Mouse (Mus musculus) heart, embryonic 16.5 days (tissue): ENCODE data around the gene Zdhhc17. TPM values are rescaled to one million over a fixed set of nuclear protein-coding genes. Genes with fewer than 3 reads are reported as not detected.

Source experiments
- ATAC-seq: fragments of 200-750 bp; cut with Nextera tagmentation; replicated peaks from 2 replicates; pipeline ENCODE4 v1.8.0; 2017; ENCODE audit warnings: moderate number of reproducible peaks; ENCODE audit not compliant: insufficient read depth, low FRiP score; ENCODE audit errors: extremely low read depth
- H3K27ac ChIP-seq: fragments of 300-500 bp; sonication (generic); 2 replicates; pipeline ENCODE4 v1.5.1; 2014; ENCODE audit warnings: mild to moderate bottlenecking, low read length, control low read depth, moderate library complexity
- H3K27me3 ChIP-seq: fragments of 300-500 bp; sonication (generic); 2 replicates; pipeline ENCODE4 v1.6.1; 2014; ENCODE audit warnings: low read length, mixed read lengths; ENCODE audit not compliant: control insufficient read depth, insufficient read depth
- H3K36me3 ChIP-seq: fragments of 300-500 bp; sonication (generic); 2 replicates; pipeline ENCODE4 v1.6.1; 2014; ENCODE audit not compliant: control insufficient read depth, insufficient read depth
- H3K4me1 ChIP-seq: fragments of 300-500 bp; sonication (generic); 2 replicates; pipeline ENCODE4 v1.6.1; 2014; ENCODE audit warnings: low read length, mixed read lengths; ENCODE audit not compliant: control insufficient read depth, insufficient read depth
- H3K4me2 ChIP-seq: fragments of 300-500 bp; sonication (generic); 2 replicates; pipeline ENCODE4 v1.6.1; 2014; ENCODE audit warnings: low read depth, mild to moderate bottlenecking, control low read depth, low read length
- H3K4me3 ChIP-seq: fragments of 300-500 bp; sonication (generic); 2 replicates; pipeline ENCODE4 v1.5.1; 2014; ENCODE audit warnings: mild to moderate bottlenecking, control low read depth, low read length
- H3K9ac ChIP-seq: fragments of 300-500 bp; sonication (generic); 2 replicates; pipeline ENCODE4 v1.6.1; 2014; ENCODE audit warnings: low read length, control low read depth
- H3K9me3 ChIP-seq: fragments of 300-500 bp; sonication (generic); replicated peaks from 2 replicates; pipeline ENCODE4 v1.6.1; 2016; ENCODE audit warnings: low read length; ENCODE audit not compliant: control insufficient read depth
- WGBS: fragments of 180-500 bp; shearing (Covaris S2); extraction: QIAGEN DNeasy Blood & Tissue Kit; methylation state at CpG from one replicate; pipeline ENCODE4 v1.1.7; 2014; 5-methylcytosine and 5-hydroxymethylcytosine counted together
- polyA plus RNA-seq: library from polyadenylated mRNA; unstranded; fragments of >200 nt; fragmentation: Nextera tagmentation; extraction: Ambion mirVana; gene quantifications from 2 replicates; pipeline ENCODE4 v1.2.1, GENCODE M21; 2015

Zdhhc17 gene
- polyA plus RNA-seq, 1 experiment from 2014 or later = 19.1 TPM

- Histone ChIP-seq H3K4me2 (no peak overlapping the region), H3K36me3 (peaks cover 17% of the 10 kb centered on the region), H3K4me3 (no peak overlapping the region), H3K27me3 (no peaks in the 10 kb centered on the region), H3K27ac (peak overlapping the region; percentile 89), H3K9me3 (no peaks in the 10 kb centered on the region), H3K9ac (no peak overlapping the region), H3K4me1 (peaks cover 11% of the 10 kb centered on the region)
- ATAC-seq = peak; percentile 93
- WGBS = 49% methylated on average over 9 of the region's 9 CpGs
Measured at GRCm38 (mm10) chr10:110952937-110953451, 56.9 kb downstream of the Zdhhc17 start.

- no peak for ATAC-seq
- Histone ChIP-seq H3K27me3 (no peaks in the 10 kb centered on the region), H3K4me1 (peaks cover 11% of the 10 kb centered on the region), H3K9me3 (no peaks in the 10 kb centered on the region), H3K4me2 (no peak overlapping the region), H3K36me3 (peaks cover 21% of the 10 kb centered on the region), H3K9ac (no peak overlapping the region), H3K27ac (peak overlapping the region; percentile 89), H3K4me3 (no peak overlapping the region)
- 85% methylated on average over 8 of the region's 8 CpGs for whole genome bisulfite sequencing
Measured at GRCm38 (mm10) chr10:110952271-110952670, 57.7 kb downstream of the Zdhhc17 start.

- H3K4me2 ChIP-seq = no peak overlapping the region
- no peak overlapping the region for H3K4me3 ChIP-seq
- H3K27ac ChIP-seq = peak overlapping the region; percentile 89
- H3K9me3 ChIP-seq = no peaks in the 10 kb centered on the region
- no peak overlapping the region for H3K9ac ChIP-seq
- WGBS = 56% methylated on average over 4 of the region's 4 CpGs
- no peak for ATAC-seq
- H3K4me1 ChIP-seq = peaks cover 11% of the 10 kb centered on the region
- peaks cover 21% of the 10 kb centered on the region for H3K36me3 ChIP-seq
- no peaks in the 10 kb centered on the region for H3K27me3 ChIP-seq
Measured at GRCm38 (mm10) chr10:110951748-110952147, 58.2 kb downstream of the Zdhhc17 start.

GRCm38 (mm10) chr10:110951112-110951511, 58.8 kb downstream of the Zdhhc17 start:
- 65% methylated on average over 1 of the region's 1 CpGs for WGBS
- no peak for ATAC-seq
- Histone ChIP-seq H3K4me2 (no peak overlapping the region), H3K27me3 (no peaks in the 10 kb centered on the region), H3K9ac (no peak overlapping the region), H3K9me3 (no peaks in the 10 kb centered on the region), H3K36me3 (peaks cover 21% of the 10 kb centered on the region), H3K27ac (no peak overlapping the region), H3K4me1 (peaks cover 11% of the 10 kb centered on the region), H3K4me3 (no peak overlapping the region)

- Histone ChIP-seq H3K27ac (no peak overlapping the region), H3K36me3 (peaks cover 28% of the 10 kb centered on the region), H3K27me3 (no peaks in the 10 kb centered on the region), H3K4me2 (no peak overlapping the region), H3K4me3 (no peak overlapping the region), H3K9me3 (no peaks in the 10 kb centered on the region), H3K4me1 (peaks cover 3% of the 10 kb centered on the region), H3K9ac (no peak overlapping the region)
- ATAC-seq = no peak
- WGBS = 67% methylated on average over 4 of the region's 4 CpGs
Measured at GRCm38 (mm10) chr10:110947574-110947973, 62.4 kb downstream of the Zdhhc17 start.

- no peak for ATAC-seq
- no peak overlapping the region for H3K27ac ChIP-seq
- no peaks in the 10 kb centered on the region for H3K4me1 ChIP-seq
- H3K36me3 ChIP-seq = peaks cover 33% of the 10 kb centered on the region
- no peaks in the 10 kb centered on the region for H3K27me3 ChIP-seq
- no peak overlapping the region for H3K9ac ChIP-seq
- H3K9me3 ChIP-seq = no peaks in the 10 kb centered on the region
- 66% methylated on average over 12 of the region's 12 CpGs for WGBS
- H3K4me2 ChIP-seq = no peak overlapping the region
- H3K4me3 ChIP-seq = no peak overlapping the region
Measured at GRCm38 (mm10) chr10:110945966-110946365, 64.0 kb downstream of the Zdhhc17 start.

GRCm38 (mm10) chr10:110944175-110944574, 65.8 kb downstream of the Zdhhc17 start:
- ATAC-seq = no peak
- Histone ChIP-seq H3K9me3 (no peaks in the 10 kb centered on the region), H3K4me3 (no peak overlapping the region), H3K4me2 (no peak overlapping the region), H3K27me3 (no peaks in the 10 kb centered on the region), H3K36me3 (peaks cover 33% of the 10 kb centered on the region), H3K4me1 (no peaks in the 10 kb centered on the region), H3K9ac (no peak overlapping the region), H3K27ac (no peak overlapping the region)
- 87% methylated on average over 11 of the region's 11 CpGs for WGBS

- no peak overlapping the region for H3K27ac ChIP-seq
- peaks cover 37% of the 10 kb centered on the region for H3K36me3 ChIP-seq
- no peak for ATAC-seq
- H3K4me1 ChIP-seq = no peaks in the 10 kb centered on the region
- no peak overlapping the region for H3K4me2 ChIP-seq
- WGBS = 74% methylated on average over 9 of the region's 9 CpGs
- H3K9me3 ChIP-seq = no peaks in the 10 kb centered on the region
- H3K4me3 ChIP-seq = no peak overlapping the region
- H3K27me3 ChIP-seq = no peaks in the 10 kb centered on the region
- H3K9ac ChIP-seq = no peak overlapping the region
Measured at GRCm38 (mm10) chr10:110942806-110943205, 67.1 kb downstream of the Zdhhc17 start.

GRCm38 (mm10) chr10:110941968-110942367, 68.0 kb downstream of the Zdhhc17 start:
- Histone ChIP-seq H3K9ac (no peak overlapping the region), H3K4me1 (no peaks in the 10 kb centered on the region), H3K36me3 (peaks cover 33% of the 10 kb centered on the region), H3K4me3 (no peak overlapping the region), H3K27ac (no peak overlapping the region), H3K9me3 (no peaks in the 10 kb centered on the region), H3K4me2 (no peak overlapping the region), H3K27me3 (no peaks in the 10 kb centered on the region)
- ATAC-seq = no peak
- 94% methylated on average over 11 of the region's 11 CpGs for WGBS
